Mouse (Mus musculus) adrenal gland, postnatal 10 days (tissue): ENCODE data around the gene Fam118a. TPM values are rescaled to one million over a fixed set of nuclear protein-coding genes. Genes with fewer than 3 reads are reported as not detected.

Source experiments
- DNase-seq: peaks from one replicate; pipeline ENCODE4 v3.0.0; 2021; ENCODE audit warnings: mixed read lengths
- total RNA-seq, 2 experiments: library from RNA; stranded (reverse); gene quantifications; 2 replicates each; pipeline ENCODE4 v1.2.3; 2021

The Fam118a gene
- total RNA-seq, 2 experiments from 2014 or later = 14.6 to 15.5 TPM

DNA sequence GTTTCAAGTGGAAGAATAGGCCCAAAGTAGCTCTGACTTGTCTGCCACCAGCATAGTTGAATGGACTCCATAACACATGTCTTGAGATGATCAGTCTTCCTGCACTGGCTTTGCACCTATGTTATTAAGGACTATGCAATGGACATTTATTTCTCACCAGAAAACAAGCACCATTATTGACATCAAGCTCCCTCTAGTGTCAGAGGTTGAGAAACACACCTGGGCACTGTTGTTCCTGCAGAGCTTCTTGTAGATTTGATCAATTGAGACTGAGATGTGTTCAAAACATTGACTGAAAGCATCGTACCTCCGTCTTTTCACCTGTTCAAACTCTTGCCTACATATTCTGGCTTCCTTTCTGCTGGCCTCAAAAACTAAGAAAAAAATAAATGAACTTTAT, 41.8 kb downstream of the Fam118a start:
- peak; percentile 55 for DNase-seq

DNA sequence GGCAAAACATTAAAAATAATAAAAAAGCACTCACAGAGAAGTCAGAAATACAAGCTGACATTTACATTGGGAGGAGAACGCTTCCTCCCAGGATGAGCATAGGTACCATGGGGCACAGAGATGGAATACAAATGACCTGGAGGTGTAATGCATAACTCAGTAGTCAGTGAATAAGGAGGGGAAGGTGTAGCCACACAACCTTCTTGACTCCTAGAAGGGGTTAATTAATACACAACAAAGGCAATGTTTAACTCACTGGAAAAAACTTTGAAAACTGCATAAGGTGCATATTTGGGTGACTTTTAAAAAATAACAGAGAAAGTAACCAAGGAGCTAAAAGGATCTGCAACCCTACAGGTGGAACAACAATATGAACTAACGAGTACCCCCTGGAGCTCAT, 43.9 kb downstream of the Fam118a start:
- no peak for DNase-seq

DNA sequence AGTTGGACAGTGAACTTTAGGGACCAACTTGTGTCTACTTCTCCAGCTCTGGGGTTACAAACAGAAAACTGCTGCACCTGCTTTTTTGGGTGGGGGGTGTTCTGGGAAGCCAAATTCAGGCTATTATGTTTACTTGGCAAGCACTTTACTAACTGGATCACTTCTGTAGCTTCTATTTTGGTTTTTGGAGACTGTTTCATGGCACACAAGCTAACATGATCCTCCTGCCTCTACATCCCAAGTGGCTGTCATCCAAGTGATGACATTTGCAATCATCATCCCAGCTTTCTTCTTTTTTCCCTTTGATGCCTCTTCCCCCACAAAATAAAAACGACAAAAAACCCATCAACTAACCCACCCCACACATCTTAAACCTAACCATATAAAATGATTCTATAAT, 56.9 kb downstream of the Fam118a start:
- no peak for DNase-seq

Other genes with a start within 250 kb of the Fam118a start
- 1 to 10 TPM; 1.3 to 2.5 TPM for gene Phf21b, start 172.9 kb upstream of the Fam118a start, total RNA-seq
- under 1 TPM; 0.15 to 0.45 TPM for gene Gm29666, start 108.9 kb upstream of the Fam118a start, total RNA-seq
- 10 to 100 TPM; 27.4 to 32.4 TPM for gene Nup50, start 105.5 kb upstream of the Fam118a start, total RNA-seq
- gene 5031439G07Rik, start 40.4 kb upstream of the Fam118a start, total RNA-seq = 10 to 100 TPM; 38.6 to 47.8 TPM
- not detected for gene Upk3a, start 11.8 kb upstream of the Fam118a start, total RNA-seq
- under 1 TPM; 0.27 to 0.33 TPM for gene Smc1b, start 103.0 kb downstream of the Fam118a start, total RNA-seq
- gene Ribc2, start 103.1 kb downstream of the Fam118a start, total RNA-seq = not detected
- gene Fbln1, start 177.0 kb downstream of the Fam118a start, total RNA-seq = 10 to 100 TPM; 44.1 to 46.3 TPM